ENCODE assay signal across 22 mouse cellular contexts in the genomic region with DNA sequence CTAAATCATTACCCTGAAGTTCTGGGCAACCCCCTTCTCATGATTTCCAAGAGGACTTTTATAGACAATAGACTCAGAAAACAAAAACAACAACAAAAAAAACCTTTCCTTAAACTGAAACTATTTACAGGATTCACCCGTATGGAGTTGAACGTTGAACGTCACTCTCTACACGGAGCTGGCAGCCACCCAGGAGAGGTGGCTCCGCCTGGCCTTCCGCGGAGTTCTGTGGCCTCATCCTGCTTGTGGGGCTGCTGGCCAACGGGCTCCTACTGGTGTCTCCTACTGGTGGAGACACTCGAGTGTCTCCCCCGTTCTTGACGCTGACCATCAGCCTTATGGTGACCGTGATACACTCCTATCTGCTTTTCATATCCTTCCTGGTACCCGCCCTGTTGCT. TPM values are rescaled to one million over a fixed set of nuclear protein-coding genes. Genes with fewer than 3 reads are reported as not detected.
DNase-seq lines count a peak whose midpoint lies in the region; ATAC-seq and TF ChIP-seq lines count a peak whose summit lies in the region.
"Had no signal": no experiment of that assay in that cellular context is flagged by ENCODE, and none has a peak within 500 bp of the region (broad histone marks: within the 10 kb centered on the region; RNA-seq: fewer than 3 reads in every experiment).

No protein-coding gene starts in this region.

- no peaks in the 10 kb centered on the region for H3K27me3 ChIP-seq in liver, postnatal 0 days (ENCODE audit: insufficient read depth, low read length)
- H3K27me3 ChIP-seq in liver, embryonic 11.5 days (replicated peaks; ENCODE audit: control insufficient read depth, insufficient read depth, low read length) = no peaks in the 10 kb centered on the region
- no peaks in the 10 kb centered on the region for H3K27me3 ChIP-seq in ES-Bruce4 (ENCODE audit: control insufficient read depth, insufficient read depth, low read length, poor library complexity, severe bottlenecking)
- H3K27me3 ChIP-seq: embryonic facial prominence, embryonic 13.5 days; forebrain, embryonic 12.5 days; heart, embryonic 15.5 days; hindbrain, embryonic 13.5 days had no signal

- H3K4me1 ChIP-seq in liver, postnatal 0 days (ENCODE audit: insufficient read depth) = no peaks in the 10 kb centered on the region; the same call in 1 of the 2 replicates
- no peaks in the 10 kb centered on the region for H3K4me1 ChIP-seq in liver, embryonic 11.5 days (replicated peaks; ENCODE audit: control insufficient read depth, insufficient read depth, low read length)
- H3K4me1 ChIP-seq in ES-Bruce4 (ENCODE audit: control insufficient read depth, insufficient read depth, low read length) = peaks cover 4% of the 10 kb centered on the region

- TF ChIP-seq POLR2A in ES-Bruce4 (IDR thresholded peaks at IDR 0.05; ENCODE audit: insufficient read depth, low read length) = no peak

- H3K27ac ChIP-seq in liver, postnatal 0 days (ENCODE audit: low read depth) = no peak overlapping the region
- H3K27ac ChIP-seq in liver, embryonic 11.5 days (ENCODE audit: low read depth, low read length) = no peak overlapping the region
- no peak overlapping the region for H3K27ac ChIP-seq in ES-Bruce4 (ENCODE audit: insufficient read depth, low read length)
- H3K27ac ChIP-seq: forebrain, embryonic 12.5 days; heart, adult 2 months; heart, embryonic 15.5 days; hindbrain, embryonic 13.5 days had no signal

- TF ChIP-seq CTCF in liver, postnatal 0 days (IDR thresholded peaks at IDR 0.05; ENCODE audit: low read depth) = no peak
- no peak for TF ChIP-seq CTCF in ES-Bruce4 (IDR thresholded peaks at IDR 0.05; ENCODE audit: low read depth, low read length)

- no peaks in the 10 kb centered on the region for H3K36me3 ChIP-seq in liver, postnatal 0 days (replicated peaks; ENCODE audit: insufficient read depth, low read length)
- no peaks in the 10 kb centered on the region for H3K36me3 ChIP-seq in liver, embryonic 11.5 days (ENCODE audit: control insufficient read depth, insufficient read depth, low read length)
- H3K36me3 ChIP-seq in ES-Bruce4 (ENCODE audit: control insufficient read depth, insufficient read depth, low read length, poor library complexity, severe bottlenecking) = no peaks in the 10 kb centered on the region
- H3K36me3 ChIP-seq: embryonic facial prominence, embryonic 13.5 days; forebrain, embryonic 12.5 days; heart, embryonic 15.5 days; hindbrain, embryonic 13.5 days had no signal

- no peak for TF ChIP-seq EP300 in liver, postnatal 0 days (IDR thresholded peaks at IDR 0.05; ENCODE audit: low read depth)
- no peak for TF ChIP-seq EP300 in ES-Bruce4 (IDR thresholded peaks at IDR 0.05; ENCODE audit: insufficient read depth, low read depth, low read length)

- no peaks in the 10 kb centered on the region for H3K9me3 ChIP-seq in liver, postnatal 0 days (ENCODE audit: low read length)
- no peaks in the 10 kb centered on the region for H3K9me3 ChIP-seq in liver, embryonic 11.5 days (ENCODE audit: control insufficient read depth, low read length)
- no peaks in the 10 kb centered on the region for H3K9me3 ChIP-seq in ES-Bruce4 (replicated peaks; ENCODE audit: control insufficient read depth, insufficient read depth, low read length, poor library complexity, severe bottlenecking)
- H3K9me3 ChIP-seq: embryonic facial prominence, embryonic 13.5 days; forebrain, embryonic 12.5 days; heart, embryonic 15.5 days; hindbrain, embryonic 13.5 days had no signal

- 53% methylated on average over 13 of the region's 13 CpGs for WGBS in liver, postnatal 0 days (ENCODE audit: insufficient replicate concordance)
- 65% methylated on average over 13 of the region's 13 CpGs for WGBS in liver, embryonic 11.5 days

- H3K4me3 ChIP-seq in liver, postnatal 0 days (ENCODE audit: low read depth, low read length) = no peak overlapping the region
- H3K4me3 ChIP-seq in liver, embryonic 11.5 days (ENCODE audit: low read depth, low read length) = no peak overlapping the region
- H3K4me3 ChIP-seq in ES-Bruce4 (ENCODE audit: low read depth, low read length) = 0 out of 2 replicates have a peak overlapping the region, but pooled peaks have one; percentile 2
- H3K4me3 ChIP-seq: embryonic facial prominence, embryonic 13.5 days; forebrain, embryonic 12.5 days; heart, adult 2 months; heart, embryonic 15.5 days; hindbrain, embryonic 13.5 days had no signal

- no peak; the same call in 1 of the 2 replicates for ATAC-seq in liver, postnatal 0 days
- no peak for ATAC-seq in liver, embryonic 11.5 days (replicated peaks; ENCODE audit: low FRiP score)
- 0 out of 2 replicates have a peak, but pooled peaks have one; percentile 21 for ATAC-seq in megakaryocyte progenitor cell, adult 5-6 weeks (replicated peaks; ENCODE audit: poor library complexity)
- no peak for ATAC-seq in frontal cortex, adult (ENCODE audit: low TSS enrichment)
- ATAC-seq: forebrain, embryonic 16.5 days had no signal

- DNase-seq in kidney, postnatal 25 days = peak; percentile 56 to 64
- no peak for DNase-seq in kidney, adult 9 months
- DNase-seq in liver, postnatal 0 days = peak; percentile 47
- DNase-seq in liver, embryonic 11.5 days (ENCODE audit: low spot score) = no peak
- DNase-seq in cerebellum, adult 8-10 months = no peak
- DNase-seq: adrenal gland, postnatal 10 days; B cell, adult 2 months; cerebellum, adult 11 months; cerebellum, adult 9-10 months; cerebellum, postnatal 25 days; gastrocnemius, postnatal 14 days; heart, adult 2 months; heart, postnatal 14 days had no signal

- H3K9ac ChIP-seq in liver, postnatal 0 days (replicated peaks) = no peak overlapping the region
- no peak overlapping the region for H3K9ac ChIP-seq in liver, embryonic 11.5 days (ENCODE audit: low read depth, low read length)
- no peak overlapping the region for H3K9ac ChIP-seq in ES-Bruce4 (ENCODE audit: low read depth, poor library complexity, severe bottlenecking)
- H3K9ac ChIP-seq: embryonic facial prominence, embryonic 13.5 days; forebrain, embryonic 12.5 days; heart, embryonic 15.5 days; hindbrain, embryonic 13.5 days had no signal

- H3K4me2 ChIP-seq in liver, postnatal 0 days (ENCODE audit: low read depth, low read length) = no peak overlapping the region
- H3K4me2 ChIP-seq in liver, embryonic 11.5 days = no peak overlapping the region
- H3K4me2 ChIP-seq: embryonic facial prominence, embryonic 13.5 days; forebrain, embryonic 12.5 days; heart, embryonic 11.5 days; heart, embryonic 15.5 days; hindbrain, embryonic 13.5 days had no signal

RNA-seq across cellular contexts. Expression of a gene that starts 40.3 kb away (rescaled TPM):
- 5.4 and 6.3 TPM in 2 replicates for polyA plus RNA-seq in liver, postnatal 0 days (2015; fragmentation: Nextera tagmentation; extraction: Ambion mirVana)
- polyA plus RNA-seq in liver, embryonic 11.5 days (2014; fragmentation: Nextera tagmentation; extraction: Ambion mirVana) = 4.4 TPM in 2 replicates
- polyA plus RNA-seq in ES-Bruce4 (2011; ENCODE audit: insufficient read depth, insufficient read length, low read depth, missing spikeins) = not detected in 2 replicates
- 188 and 202 TPM in 2 replicates for total RNA-seq in megakaryocyte progenitor cell, adult 5-6 weeks (2015)
- total RNA-seq in megakaryocyte progenitor cell, adult 5-6 weeks (2017) = 286 and 295 TPM in 2 replicates
- polyA plus RNA-seq: forebrain, embryonic 16.5 days; heart, embryonic 11.5 days had no signal

Comparison
In these comparisons a context has a peak if more than half of its experiments do, and no peak if none do; other contexts are left out.
1. DNase-seq: peak in kidney, postnatal 25 days (2 of 2) and liver, postnatal 0 days (single experiment); none in kidney, adult 9 months (single experiment), liver, embryonic 11.5 days (single experiment) and cerebellum, adult 8-10 months (single experiment).